Mouse (Mus musculus) thymus, adult 2 months (tissue): ENCODE results near the gene Nup85.

ENCODE experiments used
- CTCF ChIP-seq: fragments of 200-500 bp; IDR thresholded peaks from 2 replicates; pipeline ENCODE4 v1.5.1; 2012; ENCODE audit warnings: mild to moderate bottlenecking, control low read depth, low read length, moderate library complexity, borderline replicate concordance; ENCODE audit not compliant: control insufficient read depth, poor library complexity, insufficient read depth; ENCODE audit errors: extremely low read depth
- POLR2A ChIP-seq: fragments of 200-500 bp; IDR thresholded peaks from 2 replicates; pipeline ENCODE4 v1.6.1; 2012; ENCODE audit warnings: mild to moderate bottlenecking, low read length, control low read depth, moderate library complexity; ENCODE audit not compliant: control insufficient read depth, poor library complexity, insufficient read depth; ENCODE audit errors: extremely low read depth

GRCm38 (mm10) chr11:115630532-115631504 is 66.6 kb downstream of the Nup85 start:
- TF ChIP-seq CTCF (0 out of 2 replicates have a peak, but pooled peaks have one; percentile 21), POLR2A (no peak)
